Mouse (Mus musculus) liver, adult 2 months (tissue): ENCODE data around the gene Mgp. TPM values are rescaled to one million over a fixed set of nuclear protein-coding genes. Genes with fewer than 3 reads are reported as not detected.

ENCODE experiments used
- DNase-seq: peaks from one replicate; pipeline ENCODE4 v3.0.0-alpha.2; 2011; ENCODE audit warnings: low read depth, low spot score; ENCODE audit errors: extremely low read depth
- H3K27ac ChIP-seq: fragments of 200-500 bp; replicated peaks from 2 replicates; pipeline ENCODE4 v1.5.1; 2012; ENCODE audit warnings: low read depth, mild to moderate bottlenecking, control low read depth, inconsistent platforms, low read length; ENCODE audit not compliant: insufficient read depth
- H3K27me3 ChIP-seq: fragments of 200-500 bp; 2 replicates; pipeline ENCODE4 v1.6.1; 2012; ENCODE audit warnings: mild to moderate bottlenecking, moderate library complexity, low read length, inconsistent platforms; ENCODE audit not compliant: control insufficient read depth, insufficient read depth
- H3K36me3 ChIP-seq: fragments of 200-500 bp; 2 replicates; pipeline ENCODE4 v1.6.1; 2012; ENCODE audit warnings: low read length, inconsistent platforms; ENCODE audit not compliant: control insufficient read depth, insufficient read depth
- H3K4me1 ChIP-seq: fragments of 200-500 bp; 2 replicates; pipeline ENCODE4 v1.6.1; 2011; ENCODE audit warnings: low read length; ENCODE audit not compliant: control insufficient read depth, insufficient read depth
- H3K4me3 ChIP-seq: fragments of 200-500 bp; 2 replicates; pipeline ENCODE4 v1.5.1; 2011; ENCODE audit warnings: low read depth, mild to moderate bottlenecking, control low read depth, low read length, moderate library complexity; ENCODE audit not compliant: insufficient read depth
- H3K79me2 ChIP-seq: fragments of 200-500 bp; 2 replicates; pipeline ENCODE4 v1.6.1; 2012; ENCODE audit warnings: inconsistent platforms, mild to moderate bottlenecking, low read length, moderate library complexity; ENCODE audit not compliant: control insufficient read depth, insufficient read depth
- H3K9ac ChIP-seq: fragments of 200-500 bp; 2 replicates; pipeline ENCODE4 v1.6.1; 2012; ENCODE audit warnings: low read depth, mild to moderate bottlenecking, control low read depth, inconsistent platforms, low read length
- CTCF ChIP-seq: fragments of 200-500 bp; IDR thresholded peaks from 2 replicates; pipeline ENCODE4 v1.5.1; 2011; ENCODE audit warnings: low read depth, low read length, control low read depth
- POLR2A ChIP-seq: fragments of 200-500 bp; IDR thresholded peaks from 2 replicates; pipeline ENCODE4 v1.6.1; 2011; ENCODE audit warnings: low read length, control low read depth; ENCODE audit not compliant: insufficient read depth; ENCODE audit errors: extremely low read depth
- WGBS: fragments of 180-500 bp; shearing (Covaris S2); methylation state at CpG from one replicate; pipeline ENCODE4 v1.1.7; 2018; 5-methylcytosine and 5-hydroxymethylcytosine counted together
- polyA plus RNA-seq: library from polyadenylated mRNA; depleted of rRNA; stranded (reverse); fragments of >200 nt; gene quantifications from 2 replicates; pipeline ENCODE4 v1.2.3, GENCODE M21; 2012
- total RNA-seq: library from RNA; depleted of rRNA; stranded (reverse); fragments of >200 nt; gene quantifications from 2 replicates; pipeline ENCODE4 v1.2.3, GENCODE M21; 2014

Mgp gene
- total and polyA plus RNA-seq, 2 experiments = 7.3 to 10.0 TPM

DNA sequence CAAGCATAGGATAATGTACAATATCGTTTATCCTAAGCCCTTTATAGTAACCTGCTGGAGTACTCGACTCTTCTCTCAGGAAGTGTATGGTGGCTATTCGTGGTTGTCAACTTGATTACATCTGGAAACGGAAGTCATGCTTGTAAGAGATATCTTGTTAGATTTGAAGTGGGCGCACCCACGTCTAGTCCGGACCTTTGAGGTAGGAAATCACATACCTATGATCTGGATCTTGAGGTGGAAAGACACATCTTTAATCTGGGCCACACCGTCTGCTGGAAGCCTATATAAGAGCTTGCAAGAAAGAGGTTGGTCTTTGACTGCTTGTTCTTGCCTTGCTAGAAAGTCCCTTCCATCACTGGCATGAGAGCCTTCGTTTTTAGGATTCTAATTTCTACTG, 26.9 kb upstream of the Mgp start:
- WGBS = 87% methylated on average over 9 of the region's 9 CpGs
- DNase-seq = no peak
- peaks cover 6% of the 10 kb centered on the region; the same call in 1 of the 2 replicates for H3K4me1 ChIP-seq
- no peak overlapping the region for H3K27ac ChIP-seq
- H3K79me2 ChIP-seq = no peaks in the 10 kb centered on the region
- no peak overlapping the region for H3K9ac ChIP-seq
- H3K36me3 ChIP-seq = no peaks in the 10 kb centered on the region
- TF ChIP-seq CTCF = no peak
- no peak for TF ChIP-seq POLR2A
- H3K4me3 ChIP-seq = no peak overlapping the region
- H3K27me3 ChIP-seq = no peaks in the 10 kb centered on the region

DNA sequence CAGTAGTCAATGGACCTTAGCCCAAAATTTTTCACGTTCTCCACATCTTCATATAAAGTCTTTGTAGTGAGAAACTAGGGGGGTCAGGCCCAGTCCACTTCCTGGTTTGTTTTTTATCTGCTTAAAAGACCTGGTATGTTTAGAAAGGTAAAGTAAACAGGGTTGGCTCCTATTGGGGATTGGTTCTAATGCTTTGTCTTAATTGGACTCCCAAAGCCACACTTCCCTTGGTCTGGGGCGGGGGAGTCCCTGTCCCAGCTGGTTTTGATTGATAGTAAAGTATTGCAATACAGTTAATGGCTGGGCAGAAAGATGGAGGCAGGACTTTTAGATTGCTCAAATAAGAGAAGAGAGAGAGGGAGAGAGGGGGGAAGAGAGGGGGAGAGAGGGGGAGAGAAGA, 25.4 kb upstream of the Mgp start:
- 82% methylated on average over 2 of the region's 2 CpGs for WGBS

DNA sequence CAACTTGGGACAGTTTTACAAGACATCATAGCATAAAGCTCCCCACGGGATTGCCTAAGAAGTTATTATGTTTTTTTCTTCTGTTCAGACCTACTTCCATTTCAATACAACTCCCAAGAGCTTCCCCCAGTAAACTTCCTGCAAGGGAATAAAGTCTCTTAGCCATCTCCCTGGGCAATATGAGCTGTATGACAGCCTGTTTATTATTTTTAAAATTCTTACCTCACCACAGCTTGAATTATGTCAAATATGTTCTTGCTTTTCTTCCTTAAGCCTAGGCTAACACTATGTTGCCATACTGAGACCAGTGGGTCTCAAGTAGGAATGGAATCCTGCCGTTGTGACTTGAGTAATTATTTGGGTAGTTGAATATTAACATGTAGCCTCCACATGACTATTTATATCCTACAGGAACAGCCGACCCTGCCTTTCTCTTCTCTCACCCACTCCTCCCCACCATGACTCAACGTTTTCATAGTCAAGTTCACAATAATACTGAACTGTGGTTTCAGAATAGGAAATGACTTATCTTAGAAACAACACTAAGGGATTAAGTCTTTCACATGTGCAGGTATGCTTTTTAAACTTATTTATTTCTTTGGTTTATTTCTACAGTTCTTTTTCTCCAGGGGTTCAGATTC, 24.9 kb upstream of the Mgp start:
- TF ChIP-seq POLR2A = no peak
- TF ChIP-seq CTCF = no peak
- H3K9ac ChIP-seq = no peak overlapping the region
- H3K27me3 ChIP-seq = no peaks in the 10 kb centered on the region
- no peaks in the 10 kb centered on the region; the same call in 1 of the 2 replicates for H3K4me1 ChIP-seq
- no peaks in the 10 kb centered on the region for H3K79me2 ChIP-seq
- no peak for DNase-seq
- no peak overlapping the region for H3K4me3 ChIP-seq
- H3K36me3 ChIP-seq = no peaks in the 10 kb centered on the region
- H3K27ac ChIP-seq = no peak overlapping the region
- 30% methylated on average over 4 of the region's 4 CpGs for WGBS

More for the DNA sequence above, 25.4 kb upstream of the Mgp start:
- Histone ChIP-seq H3K4me3 (no peak overlapping the region), H3K27ac (no peak overlapping the region), H3K27me3 (no peaks in the 10 kb centered on the region), H3K79me2 (no peaks in the 10 kb centered on the region), H3K4me1 (no peaks in the 10 kb centered on the region; the same call in 1 of the 2 replicates), H3K36me3 (no peaks in the 10 kb centered on the region), H3K9ac (no peak overlapping the region)
- TF ChIP-seq POLR2A (no peak), CTCF (no peak)
- DNase-seq = no peak

DNA sequence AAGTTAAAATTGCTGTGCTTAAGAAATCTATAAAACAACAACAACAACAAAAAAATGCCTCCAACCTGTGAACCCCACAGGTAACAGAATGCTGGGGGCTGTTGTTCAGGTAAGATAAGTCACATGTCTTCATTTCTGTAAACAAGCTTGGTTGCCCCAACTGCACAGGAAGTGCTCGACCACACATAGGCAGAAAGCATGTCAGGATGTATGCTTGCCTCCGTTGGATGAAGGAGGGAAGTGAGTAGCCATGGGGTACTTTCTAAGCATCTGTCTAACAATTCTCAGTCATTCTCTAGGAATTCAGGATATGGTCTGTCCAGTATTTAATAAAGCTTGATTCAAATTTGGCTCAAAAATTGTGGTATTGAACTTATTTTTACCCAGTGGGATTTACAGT, 23.3 kb upstream of the Mgp start:
- Histone ChIP-seq H3K27ac (no peak overlapping the region), H3K9ac (no peak overlapping the region), H3K4me3 (no peak overlapping the region), H3K4me1 (peaks cover 2% of the 10 kb centered on the region), H3K36me3 (no peaks in the 10 kb centered on the region), H3K79me2 (no peaks in the 10 kb centered on the region), H3K27me3 (no peaks in the 10 kb centered on the region)
- TF ChIP-seq CTCF (no peak), POLR2A (no peak)
- 78% methylated on average over 2 of the region's 2 CpGs for WGBS
- no peak for DNase-seq

DNA sequence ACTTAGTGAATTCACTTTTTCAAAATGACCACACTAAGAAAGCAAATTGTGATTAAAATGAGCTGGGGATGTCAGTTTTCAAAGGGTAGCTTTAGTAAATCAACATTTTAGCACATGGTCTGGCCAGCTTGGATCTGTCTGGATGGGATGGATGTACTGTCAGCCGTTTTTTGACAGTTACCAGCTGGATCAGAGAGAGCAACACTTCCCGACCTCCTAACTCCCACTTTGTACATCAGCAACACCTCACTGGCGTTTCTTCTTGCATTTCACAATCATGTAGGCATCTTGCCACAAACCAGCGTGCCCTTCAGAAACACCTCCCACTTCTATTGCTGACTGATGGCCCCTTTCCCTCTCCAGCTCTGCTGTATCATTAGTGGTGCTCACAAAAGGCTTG, 22.6 kb upstream of the Mgp start:
- DNase-seq = peak; percentile 38
- no peak overlapping the region for H3K9ac ChIP-seq
- no peaks in the 10 kb centered on the region for H3K27me3 ChIP-seq
- TF ChIP-seq POLR2A = no peak
- no peak for TF ChIP-seq CTCF
- 21% methylated on average over 4 of the region's 4 CpGs for WGBS
- H3K4me1 ChIP-seq = peaks cover 2% of the 10 kb centered on the region
- H3K79me2 ChIP-seq = no peaks in the 10 kb centered on the region
- no peak overlapping the region for H3K27ac ChIP-seq
- H3K4me3 ChIP-seq = no peak overlapping the region
- H3K36me3 ChIP-seq = no peaks in the 10 kb centered on the region

DNA sequence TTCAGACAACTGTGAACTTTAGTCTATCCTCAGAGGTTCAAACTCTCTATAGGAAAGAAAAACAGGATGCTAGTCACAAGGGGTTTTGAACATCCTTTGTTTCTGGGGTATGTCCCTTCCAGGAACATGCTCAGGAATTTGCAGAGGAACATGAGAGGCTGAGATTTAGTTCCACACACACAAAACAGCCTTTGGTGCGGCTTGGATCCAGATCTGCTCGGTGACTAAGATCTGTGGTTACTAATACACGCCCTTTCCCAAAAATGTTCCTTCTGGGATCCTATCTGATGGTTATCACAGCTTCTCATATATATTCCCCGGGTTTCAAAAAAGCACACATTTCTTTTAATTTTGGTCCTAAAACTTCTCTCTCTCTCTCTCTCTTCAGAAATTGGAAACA, 22.2 kb upstream of the Mgp start:
- Histone ChIP-seq H3K27me3 (no peaks in the 10 kb centered on the region), H3K79me2 (no peaks in the 10 kb centered on the region), H3K4me1 (peaks cover 2% of the 10 kb centered on the region), H3K4me3 (no peak overlapping the region), H3K36me3 (no peaks in the 10 kb centered on the region), H3K9ac (no peak overlapping the region), H3K27ac (no peak overlapping the region)
- no peak for DNase-seq
- TF ChIP-seq POLR2A = no peak
- TF ChIP-seq CTCF = no peak
- WGBS = 76% methylated on average over 4 of the region's 4 CpGs
